8 mouse cellular contexts compared by ENCODE assay signal in the genomic region with DNA sequence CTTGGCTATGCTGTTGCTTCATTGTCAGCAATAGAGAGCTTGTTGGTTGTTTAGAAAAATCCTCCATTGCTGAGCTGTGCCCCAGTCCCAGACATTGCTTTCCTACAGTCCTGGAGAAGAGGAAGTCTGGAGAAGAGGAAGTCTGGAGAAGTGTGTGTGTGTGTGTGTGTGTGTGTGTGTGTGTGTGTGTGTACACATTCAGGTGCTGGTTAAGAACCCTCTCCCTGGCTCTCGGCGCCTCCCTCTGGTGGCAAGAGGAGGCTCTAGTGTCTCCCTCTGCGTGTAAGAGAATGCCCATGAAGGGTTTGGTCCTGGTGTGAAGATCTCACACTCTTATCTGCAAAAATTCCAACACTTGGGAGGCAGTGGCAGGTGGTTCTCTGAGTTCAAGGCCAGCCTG. TPM values are rescaled to one million over a fixed set of nuclear protein-coding genes. Genes with fewer than 3 reads are reported as not detected.
DNase-seq lines count a peak whose midpoint lies in the region; ATAC-seq lines count a peak whose summit lies in the region.

No protein-coding gene starts in this region.

- DNase-seq in cerebellum, postnatal 4 days (ENCODE audit: low spot score in 2 of 2): no peak
- peak; percentile 25 for DNase-seq in urinary bladder, postnatal 25 days (ENCODE audit: low spot score)
- DNase-seq in urinary bladder, postnatal 4 days (ENCODE audit: low spot score in 2 of 2): no peak
- DNase-seq in kidney, postnatal 4 days: peak; percentile 68 to 75
- DNase-seq in urinary bladder, adult 18-20 months (ENCODE audit: low spot score in 2 of 2): no peak

- H3K4me1 ChIP-seq in lung, embryonic 16.5 days (replicated peaks; ENCODE audit: control insufficient read depth, insufficient read depth, low read length): 0 out of 2 replicates have a peak, but pooled peaks cover 4% of the 10 kb centered on the region

- H3K4me3 ChIP-seq in lung, embryonic 16.5 days (ENCODE audit: low read length): no peak overlapping the region

- H3K4me2 ChIP-seq in lung, embryonic 16.5 days (ENCODE audit: low read depth, low read length): no peak overlapping the region

- H3K9ac ChIP-seq in lung, embryonic 16.5 days (ENCODE audit: low read length): no peak overlapping the region

- 13% methylated on average over 3 of the region's 3 CpGs for WGBS in lung, embryonic 16.5 days

- no peaks in the 10 kb centered on the region for H3K36me3 ChIP-seq in lung, embryonic 16.5 days (ENCODE audit: control insufficient read depth, insufficient read depth, low read length)

- H3K27ac ChIP-seq in lung, embryonic 16.5 days (ENCODE audit: low read length): 0 out of 2 replicates have a peak overlapping the region, but pooled peaks have one; percentile 28

- ATAC-seq in cerebellum, adult (ENCODE audit: insufficient number of reproducible peaks, low FRiP score, low TSS enrichment): peak; percentile 31; the same call in 1 of the 2 replicates
- ATAC-seq in granulocyte monocyte progenitor cell, adult 5-6 weeks (replicated peaks; ENCODE audit: poor library complexity, severe bottlenecking): peak; percentile 17; the same call in 1 of the 2 replicates
- peak; percentile 56 for ATAC-seq in lung, embryonic 16.5 days (ENCODE audit: low read depth)

- H3K9me3 ChIP-seq in lung, embryonic 16.5 days (ENCODE audit: control insufficient read depth, low read length): no peaks in the 10 kb centered on the region

- no peaks in the 10 kb centered on the region for H3K27me3 ChIP-seq in lung, embryonic 16.5 days (ENCODE audit: control insufficient read depth, insufficient read depth, low read depth, low read length)

RNA-seq across cellular contexts. Expression of a gene that starts 51.2 kb away (rescaled TPM):
- not detected in 2 replicates for total RNA-seq in granulocyte monocyte progenitor cell, adult 5-6 weeks (2014; fragmentation: Nextera tagmentation)
- total RNA-seq in granulocyte monocyte progenitor cell, adult 5-6 weeks (2017): not detected in 2 replicates
- 5.8 and 7.5 TPM in 2 replicates for polyA plus RNA-seq in lung, embryonic 16.5 days (2015; fragmentation: Nextera tagmentation; extraction: Ambion mirVana)

Comparison
In these comparisons a context has a peak if more than half of its experiments do, and no peak if none do; other contexts are left out.
1. DNase-seq: peak in urinary bladder, postnatal 25 days (single experiment) and kidney, postnatal 4 days (2 of 2); none in cerebellum, postnatal 4 days (0 of 2), urinary bladder, postnatal 4 days (0 of 2) and urinary bladder, adult 18-20 months (0 of 2).
2. Peak in every context shown above with its lines, with median percentiles within 50 percentile points of each other: ATAC-seq.